Mouse (Mus musculus): Measurements from ENCODE around the gene Hlcs.

DNA sequence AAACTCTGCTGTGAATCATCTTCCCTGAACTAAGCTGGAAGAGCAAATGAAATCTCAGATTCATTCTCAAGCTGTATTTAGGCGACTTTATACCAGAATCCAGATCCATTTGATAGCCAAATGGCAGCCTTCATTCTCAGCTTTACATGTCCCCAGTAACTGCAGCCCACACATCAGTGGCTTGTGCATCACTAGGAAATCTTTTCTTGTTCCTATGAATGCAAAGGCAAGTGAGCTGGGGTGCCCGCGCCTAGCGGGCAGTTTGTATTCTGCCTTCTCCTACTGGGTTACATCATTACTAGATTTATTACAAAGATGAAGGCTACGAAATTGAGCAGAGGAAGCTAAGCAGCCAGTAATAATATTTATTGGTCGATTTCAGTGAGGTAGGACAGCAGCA is 48.8 kb downstream of the Hlcs start:
- TF ChIP-seq CTCF (IDR thresholded peaks at IDR 0.05; ENCODE audit: low read depth, low read length) (no peak), POLR2A (IDR thresholded peaks at IDR 0.05; ENCODE audit: borderline replicate concordance, low read depth, low read length) (no peak)

All from bone marrow macrophage, adult 2 months (primary cell).